Comparison of ENCODE assay signal across 18 mouse cellular contexts in genomic region chr4:122971191-122971590, GRCm38 (mm10). TPM values are rescaled to one million over a fixed set of nuclear protein-coding genes. Genes with fewer than 3 reads are reported as not detected.
"Had no signal": no experiment of that assay in that cellular context is flagged by ENCODE, and none has a peak within 500 bp of the region (broad histone marks: within the 10 kb centered on the region; RNA-seq: fewer than 3 reads in every experiment).

No protein-coding gene starts in this region.

- H3K36me3 ChIP-seq: liver, embryonic 12.5 days; liver, embryonic 15.5 days; lung, embryonic 15.5 days; midbrain, embryonic 10.5 days; midbrain, embryonic 13.5 days had no signal

- H3K9me3 ChIP-seq: liver, embryonic 12.5 days; liver, embryonic 15.5 days; lung, embryonic 15.5 days; megakaryocyte, embryonic 14.5 days; midbrain, embryonic 10.5 days; midbrain, embryonic 13.5 days had no signal

- DNase-seq: layer of hippocampus, adult 9-11 months; layer of hippocampus, postnatal 36 days; lung, adult 18-20 months; lung, postnatal 10 days; lung, postnatal 36 days; thymus, adult 18-20 months; thymus, postnatal 36 days had no signal

- H3K27ac ChIP-seq: layer of hippocampus, adult 2 months; left cerebral cortex, adult 2 months; liver, embryonic 12.5 days; liver, embryonic 15.5 days; lung, embryonic 15.5 days; midbrain, embryonic 10.5 days; midbrain, embryonic 13.5 days had no signal

- H3K27me3 ChIP-seq: liver, embryonic 15.5 days; midbrain, embryonic 13.5 days had no signal

- ATAC-seq: inflammation-experienced regulatory T-cells, adult 6 months; intestine, embryonic 16.5 days; liver, embryonic 12.5 days; midbrain, embryonic 13.5 days; midbrain, embryonic 16.5 days had no signal

- H3K4me1 ChIP-seq: liver, embryonic 12.5 days; liver, embryonic 15.5 days; lung, embryonic 15.5 days; megakaryocyte, embryonic 14.5 days; midbrain, embryonic 10.5 days; midbrain, embryonic 13.5 days had no signal

- H3K4me2 ChIP-seq: liver, embryonic 12.5 days; liver, embryonic 15.5 days; lung, embryonic 15.5 days; midbrain, embryonic 13.5 days had no signal

- H3K9ac ChIP-seq: liver, embryonic 12.5 days; liver, embryonic 15.5 days; lung, embryonic 15.5 days; midbrain, embryonic 13.5 days had no signal

- H3K4me3 ChIP-seq: layer of hippocampus, adult 2 months; left cerebral cortex, adult 2 months; liver, embryonic 12.5 days; liver, embryonic 15.5 days; lung, embryonic 15.5 days; megakaryocyte, embryonic 14.5 days; midbrain, embryonic 10.5 days; midbrain, embryonic 13.5 days had no signal

RNA-seq across cellular contexts. Expression of gene Mycl, which starts 24.3 kb away (rescaled TPM):
- polyA plus RNA-seq: inflammation-experienced regulatory T-cells, adult 6 months had no signal
